Mouse (Mus musculus) erythroblast, embryonic 14.5 days (primary cell): ENCODE measurements around the gene Gm10803. TPM values are rescaled to one million over a fixed set of nuclear protein-coding genes. Genes with fewer than 3 reads are reported as not detected.

Experiments used
- H3K27me3 ChIP-seq: 2 replicates; pipeline ENCODE4 v1.6.1; 2012; ENCODE audit warnings: inconsistent platforms; ENCODE audit not compliant: control insufficient read depth
- H3K36me3 ChIP-seq: 2 replicates; pipeline ENCODE4 v1.6.1; 2012; ENCODE audit warnings: mild to moderate bottlenecking, inconsistent platforms; ENCODE audit not compliant: control insufficient read depth
- H3K4me1 ChIP-seq: 2 replicates; pipeline ENCODE4 v1.6.1; 2012; ENCODE audit warnings: inconsistent platforms; ENCODE audit not compliant: control insufficient read depth
- H3K4me3 ChIP-seq: replicated peaks from 2 replicates; pipeline ENCODE3; 2012; ENCODE audit warnings: moderate library complexity, mild to moderate bottlenecking, inconsistent platforms
- H3K9me3 ChIP-seq: 2 replicates; pipeline ENCODE4 v1.6.1; 2012; ENCODE audit warnings: low read length, inconsistent platforms, mixed read lengths; ENCODE audit not compliant: control insufficient read depth
- GATA1 ChIP-seq: IDR thresholded peaks from 2 replicates; pipeline ENCODE4 v1.6.1; 2012; ENCODE audit warnings: low read length, inconsistent platforms, mixed read lengths
- TAL1 ChIP-seq: IDR thresholded peaks from 3 replicates; pipeline ENCODE4 v1.6.1; 2012; ENCODE audit warnings: low read length, inconsistent platforms, mixed read lengths
- polyA plus RNA-seq: library from polyadenylated mRNA; stranded (reverse); fragments of >175 nt; gene quantifications from 2 replicates; pipeline ENCODE4 v1.2.3, GENCODE M21; 2012

Gm10803 gene
- polyA plus RNA-seq, 1 experiment: not detected

DNA sequence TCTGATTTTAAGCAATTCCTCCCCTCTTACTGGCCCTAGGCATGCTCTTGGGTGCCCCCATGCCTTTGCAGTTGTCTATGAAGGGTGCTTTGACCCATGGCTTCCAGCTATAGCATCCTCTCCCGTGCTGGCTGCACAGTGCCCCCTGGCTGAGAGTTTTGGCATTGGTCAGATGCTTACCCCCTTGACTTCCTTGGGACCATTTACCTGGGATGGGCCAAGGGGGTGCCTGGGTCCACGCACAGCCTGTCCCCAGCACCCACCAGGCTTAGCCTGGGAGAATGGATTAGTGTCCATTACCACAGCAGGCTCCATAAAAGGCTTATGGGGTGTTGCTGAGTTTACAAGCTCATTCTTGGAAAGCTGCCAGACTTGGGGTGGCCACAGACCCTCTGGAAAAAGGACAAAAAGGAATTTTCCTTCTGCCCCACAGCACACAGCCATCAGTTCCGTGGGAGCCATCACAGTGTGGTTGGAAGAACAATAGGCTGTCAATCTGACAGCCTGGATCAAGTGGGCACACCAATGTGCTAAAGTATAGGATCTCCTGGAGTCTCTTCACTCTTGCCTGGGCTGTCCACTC, 22.9 kb upstream of the Gm10803 start:
- Histone ChIP-seq H3K27me3 (no peaks in the 10 kb centered on the region), H3K4me3 (no peak overlapping the region), H3K36me3 (no peaks in the 10 kb centered on the region), H3K9me3 (no peaks in the 10 kb centered on the region), H3K4me1 (no peaks in the 10 kb centered on the region)
- TF ChIP-seq TAL1 (no peak), GATA1 (no peak)

DNA sequence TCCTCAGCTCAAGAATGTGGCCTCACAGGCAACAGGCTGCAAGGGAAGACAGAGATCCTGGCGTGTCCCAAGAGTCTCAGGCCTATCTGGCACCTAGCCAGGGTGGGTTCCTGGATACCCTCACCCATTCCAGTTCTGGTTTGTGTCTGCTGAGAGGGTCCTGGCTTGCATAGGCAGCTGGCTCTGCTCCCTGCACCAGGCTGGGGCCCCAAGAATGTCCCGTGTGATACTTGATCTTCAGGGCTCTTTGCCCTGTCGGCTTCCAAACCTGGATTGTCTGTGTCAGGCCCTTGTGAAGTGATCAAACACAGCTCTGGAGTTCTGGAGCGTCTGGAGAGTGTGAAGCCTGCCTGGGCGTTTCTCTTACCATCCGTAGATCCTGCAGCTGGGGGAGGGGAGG, 22.2 kb upstream of the Gm10803 start:
- Histone ChIP-seq H3K27me3 (no peaks in the 10 kb centered on the region), H3K4me3 (no peak overlapping the region), H3K9me3 (no peaks in the 10 kb centered on the region)

DNA sequence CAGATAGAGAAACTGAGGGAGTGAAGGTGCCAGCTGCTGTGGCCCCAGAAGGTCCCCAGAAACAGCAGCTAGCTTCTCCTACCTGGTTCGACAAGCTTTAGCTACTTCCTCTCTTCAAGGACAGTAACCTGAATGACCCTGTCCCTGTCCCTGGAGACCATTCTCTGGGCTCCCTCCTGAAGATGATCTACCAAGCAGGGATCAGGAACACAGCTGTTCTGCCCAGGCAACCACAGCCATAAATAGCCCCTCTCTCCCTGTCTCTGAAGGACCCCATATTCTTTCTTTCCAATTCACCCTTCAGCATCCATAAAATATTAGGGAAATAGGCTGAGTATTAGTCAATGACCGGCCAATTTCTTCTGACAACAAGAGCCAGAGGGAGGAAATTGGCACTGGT, 18.6 kb upstream of the Gm10803 start:
- H3K4me1 ChIP-seq: no peaks in the 10 kb centered on the region
- H3K4me3 ChIP-seq: no peak overlapping the region
- no peaks in the 10 kb centered on the region for H3K27me3 ChIP-seq
- H3K36me3 ChIP-seq: no peaks in the 10 kb centered on the region
- TF ChIP-seq TAL1 (no peak), GATA1 (no peak)
- no peaks in the 10 kb centered on the region for H3K9me3 ChIP-seq

More for the DNA sequence above, 22.2 kb upstream of the Gm10803 start:
- H3K4me1 ChIP-seq: no peaks in the 10 kb centered on the region
- TF ChIP-seq TAL1: no peak
- no peak for TF ChIP-seq GATA1
- H3K36me3 ChIP-seq: no peaks in the 10 kb centered on the region

DNA sequence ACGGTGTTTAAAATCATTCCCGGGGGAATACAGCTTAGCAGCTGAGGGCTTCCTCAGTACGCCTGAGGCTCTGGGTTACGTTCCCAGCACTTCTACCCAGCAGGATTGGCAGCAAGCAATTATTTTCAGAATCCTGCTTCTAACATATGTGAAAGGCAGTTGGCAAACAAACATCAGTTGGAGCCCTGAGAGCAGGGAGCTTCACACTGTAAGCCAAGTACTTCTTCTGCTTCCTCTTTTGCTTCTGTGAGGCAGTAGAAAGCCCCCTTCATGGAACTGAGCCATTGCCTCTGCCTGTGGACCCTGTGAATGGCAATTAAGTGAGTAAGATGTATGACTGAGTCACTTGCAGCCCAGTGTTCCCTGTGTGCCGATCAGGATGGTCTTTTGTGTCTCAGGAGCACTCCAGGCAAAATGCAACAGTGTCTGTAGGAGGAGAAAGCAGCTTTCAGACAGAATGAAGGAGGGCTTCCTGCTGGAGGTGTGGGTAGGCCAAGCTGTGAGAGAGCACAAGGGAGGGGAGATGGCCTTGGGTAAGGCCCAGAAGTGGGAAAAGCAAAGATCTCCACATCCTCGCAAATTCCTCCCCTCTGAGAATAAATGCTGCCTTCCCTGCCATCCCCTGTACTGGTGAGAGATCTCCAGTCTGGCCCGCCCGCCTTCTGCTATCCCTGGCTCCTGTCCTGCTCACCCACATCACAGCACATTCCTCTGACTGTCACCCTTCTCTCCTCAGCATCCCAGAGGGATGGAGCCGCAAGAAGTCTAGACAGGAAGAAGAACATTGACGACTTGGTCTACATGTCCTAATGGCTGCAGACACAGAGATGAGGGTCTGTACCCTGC, 7.5 kb upstream of the Gm10803 start:
- H3K36me3 ChIP-seq: no peaks in the 10 kb centered on the region
- no peaks in the 10 kb centered on the region for H3K9me3 ChIP-seq
- TF ChIP-seq TAL1: no peak
- no peaks in the 10 kb centered on the region for H3K4me1 ChIP-seq
- no peak overlapping the region for H3K4me3 ChIP-seq
- no peaks in the 10 kb centered on the region for H3K27me3 ChIP-seq

DNA sequence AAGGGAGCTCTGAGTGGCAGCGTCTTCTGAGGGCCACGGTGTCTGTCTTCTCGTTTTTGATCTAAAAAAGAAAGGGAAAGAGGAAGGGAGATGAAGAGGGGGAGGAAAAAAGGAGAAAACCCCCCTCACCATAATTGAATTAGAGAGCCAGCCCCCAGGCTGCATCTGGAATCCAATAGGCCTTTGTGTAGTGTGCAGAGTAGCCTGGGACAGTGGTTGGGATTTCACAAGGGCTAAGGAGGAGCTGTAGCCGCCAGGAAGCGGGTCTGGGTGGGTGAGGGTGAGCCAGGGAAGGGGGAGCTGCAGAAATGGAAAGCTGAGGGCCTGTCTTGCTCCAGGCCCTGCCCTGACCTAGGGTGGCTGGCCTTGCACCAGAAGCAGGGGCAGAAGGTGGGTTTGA, 6.5 kb upstream of the Gm10803 start:
- H3K36me3 ChIP-seq: no peaks in the 10 kb centered on the region
- TF ChIP-seq GATA1 (no peak), TAL1 (no peak)
- no peaks in the 10 kb centered on the region for H3K27me3 ChIP-seq
- no peaks in the 10 kb centered on the region for H3K9me3 ChIP-seq
- H3K4me1 ChIP-seq: no peaks in the 10 kb centered on the region
- H3K4me3 ChIP-seq: no peak overlapping the region

DNA sequence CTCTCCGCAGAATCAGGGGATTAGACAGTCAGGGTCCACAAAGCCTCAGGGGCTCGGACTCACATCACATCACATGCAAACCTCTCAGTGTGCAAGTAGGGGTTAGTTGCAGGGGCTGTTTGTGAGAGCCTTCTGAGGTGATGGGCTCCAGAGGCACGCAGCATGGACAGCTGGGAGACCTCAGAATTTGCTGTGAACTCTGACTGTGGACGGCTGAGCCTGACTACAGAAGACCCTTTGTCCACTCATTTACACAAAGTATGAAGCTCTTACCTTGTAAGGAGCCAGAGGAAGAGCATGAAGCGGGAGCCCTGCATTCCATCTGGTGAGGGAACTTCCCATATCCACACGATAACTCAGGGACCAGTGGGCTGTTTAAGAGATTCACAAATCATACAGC, 5.3 kb downstream of the Gm10803 start:
- TF ChIP-seq TAL1 (no peak), GATA1 (no peak)
- H3K9me3 ChIP-seq: no peaks in the 10 kb centered on the region
- H3K27me3 ChIP-seq: no peaks in the 10 kb centered on the region

DNA sequence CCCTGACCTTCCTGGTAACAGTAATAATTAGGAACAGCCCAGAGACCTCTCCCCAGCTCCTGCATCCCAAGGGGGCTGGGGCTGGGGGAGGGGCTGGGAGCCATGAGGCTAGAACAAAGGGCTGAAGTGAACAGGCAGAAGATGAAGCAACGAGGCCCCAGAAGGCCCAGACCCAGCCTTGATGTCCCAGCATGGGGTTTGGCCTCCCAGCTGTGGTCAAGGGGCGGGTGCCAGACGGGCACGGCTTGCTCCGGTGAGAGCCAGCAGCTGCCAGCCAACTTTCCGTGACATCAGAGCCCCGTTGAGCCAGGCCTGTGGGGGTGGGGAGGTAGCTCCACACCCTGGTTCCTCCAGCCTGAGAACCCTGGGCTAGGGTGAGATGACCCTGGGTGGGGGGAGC, 7.3 kb downstream of the Gm10803 start:
- Histone ChIP-seq H3K4me3 (no peak overlapping the region), H3K27me3 (no peaks in the 10 kb centered on the region), H3K9me3 (no peaks in the 10 kb centered on the region), H3K4me1 (no peaks in the 10 kb centered on the region), H3K36me3 (no peaks in the 10 kb centered on the region)
- TF ChIP-seq TAL1 (no peak), GATA1 (no peak)

More for the DNA sequence above, 5.3 kb downstream of the Gm10803 start:
- Histone ChIP-seq H3K36me3 (no peaks in the 10 kb centered on the region), H3K4me1 (no peaks in the 10 kb centered on the region), H3K4me3 (no peak overlapping the region)

DNA sequence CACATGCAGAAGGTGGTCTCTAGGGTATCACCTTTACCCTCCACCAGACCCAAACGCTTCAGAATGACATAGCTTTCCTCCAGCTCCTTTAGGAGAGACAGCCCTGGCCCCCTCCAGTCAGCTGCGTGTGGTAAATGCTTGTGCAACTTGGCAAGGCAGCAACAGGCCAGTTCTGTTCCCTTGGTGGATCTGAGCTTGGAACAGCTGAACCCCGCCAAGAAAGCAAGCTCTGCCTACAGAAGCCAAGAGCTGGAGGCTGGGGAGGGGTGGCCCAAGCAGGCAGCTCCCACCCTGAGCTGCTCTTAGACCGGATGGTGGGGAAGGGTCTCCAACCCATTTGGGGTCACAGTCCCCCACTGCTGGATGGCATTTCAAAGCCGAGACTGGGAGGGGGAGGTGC, 12.2 kb downstream of the Gm10803 start:
- no peaks in the 10 kb centered on the region for H3K27me3 ChIP-seq
- no peaks in the 10 kb centered on the region for H3K9me3 ChIP-seq
- H3K4me1 ChIP-seq: no peaks in the 10 kb centered on the region
- H3K36me3 ChIP-seq: no peaks in the 10 kb centered on the region
- no peak overlapping the region for H3K4me3 ChIP-seq
- TF ChIP-seq TAL1 (no peak), GATA1 (no peak)

DNA sequence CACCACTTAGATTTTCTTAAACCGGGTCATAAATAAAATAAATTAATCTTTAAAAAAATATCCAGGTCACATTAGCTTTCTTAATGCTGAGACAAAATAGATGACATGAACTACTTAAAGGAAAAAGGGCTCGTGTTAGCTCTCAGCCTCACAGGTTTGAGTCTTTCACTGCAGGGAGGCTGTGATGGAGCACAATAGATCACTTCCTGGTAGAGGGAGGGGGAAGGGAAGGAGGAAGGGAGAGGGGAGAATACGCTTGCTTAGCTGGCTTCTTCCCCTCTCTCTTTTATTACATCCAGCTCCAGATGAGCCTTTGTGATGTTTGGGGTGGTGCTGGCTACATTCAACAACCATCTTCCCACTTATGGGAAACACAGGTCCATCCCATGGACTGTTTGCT, 20.9 kb downstream of the Gm10803 start:
- TF ChIP-seq TAL1 (no peak), GATA1 (no peak)
- H3K9me3 ChIP-seq: no peaks in the 10 kb centered on the region
- no peaks in the 10 kb centered on the region for H3K4me1 ChIP-seq
- H3K36me3 ChIP-seq: no peaks in the 10 kb centered on the region
- H3K27me3 ChIP-seq: peaks cover 22% of the 10 kb centered on the region
- H3K4me3 ChIP-seq: no peak overlapping the region

DNA sequence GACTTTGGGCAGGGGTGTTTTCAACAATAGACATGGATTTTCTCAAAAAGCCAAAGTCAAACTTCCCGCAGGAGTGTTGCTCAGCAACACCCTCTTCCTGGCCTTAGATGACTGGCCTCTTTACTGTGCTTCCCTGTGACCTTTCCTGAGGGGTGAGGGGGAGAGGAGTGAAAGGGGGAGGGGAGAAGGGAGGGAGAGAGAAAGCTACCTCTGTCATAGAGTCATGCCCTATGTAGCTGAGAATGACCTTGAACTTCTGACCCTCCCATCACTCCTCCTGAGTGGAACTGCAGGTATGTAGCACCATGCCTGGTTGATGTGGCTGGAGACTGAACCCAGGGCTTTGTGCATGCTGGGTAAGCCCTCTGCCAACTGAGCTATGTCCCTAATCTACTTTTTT, 25.5 kb downstream of the Gm10803 start:
- Histone ChIP-seq H3K4me3 (no peak overlapping the region), H3K27me3 (peaks cover 6% of the 10 kb centered on the region), H3K9me3 (no peaks in the 10 kb centered on the region), H3K36me3 (no peaks in the 10 kb centered on the region), H3K4me1 (no peaks in the 10 kb centered on the region)
- TF ChIP-seq TAL1: no peak
- TF ChIP-seq GATA1: no peak
